Mouse (Mus musculus) CH12F3 (cell line): ENCODE measurements around the gene Ifi44.

Experiments
- in situ Hi-C: fragments of 300-500 bp; cut with MboI; formaldehyde crosslinking; loops from 2 replicates; pipeline ENCODE4 v1.14.3; 2020; ENCODE audit warnings: low sequenced_read_pairs

The Ifi44 gene

GRCm38 (mm10) chr3:151749737-151750136 is at the start of gene Ifi44:
Gene Ifi44 (minus strand): TSS chr3:151749960.
- in situ Hi-C loops: no loop called here

- in situ Hi-C loops: no loop called here
Measured at GRCm38 (mm10) chr3:151788622-151789021, 38.9 kb upstream of the Ifi44 start.

GRCm38 (mm10) chr3:151775089-151775488 is 25.3 kb upstream of the Ifi44 start:
- in situ Hi-C loops: no loop called here

- in situ Hi-C loops: no loop called here
Measured at GRCm38 (mm10) chr3:151771074-151771473, 21.3 kb upstream of the Ifi44 start.

- in situ Hi-C loops: no loop called here
Measured at GRCm38 (mm10) chr3:151748514-151748913, 1.2 kb downstream of the Ifi44 start.

- in situ Hi-C loops: no loop called here
Measured at GRCm38 (mm10) chr3:151746058-151746457, 3.7 kb downstream of the Ifi44 start.

- in situ Hi-C loops: no loop called here
Measured at GRCm38 (mm10) chr3:151742223-151742622, 7.5 kb downstream of the Ifi44 start.

GRCm38 (mm10) chr3:151716246-151716645 is 33.5 kb downstream of the Ifi44 start:
- in situ Hi-C loops: no loop called here

- in situ Hi-C loops: no loop called here
Measured at GRCm38 (mm10) chr3:151707335-151707734, 42.4 kb downstream of the Ifi44 start.
